Mouse (Mus musculus): ENCODE data around the gene Gm45753.

DNA sequence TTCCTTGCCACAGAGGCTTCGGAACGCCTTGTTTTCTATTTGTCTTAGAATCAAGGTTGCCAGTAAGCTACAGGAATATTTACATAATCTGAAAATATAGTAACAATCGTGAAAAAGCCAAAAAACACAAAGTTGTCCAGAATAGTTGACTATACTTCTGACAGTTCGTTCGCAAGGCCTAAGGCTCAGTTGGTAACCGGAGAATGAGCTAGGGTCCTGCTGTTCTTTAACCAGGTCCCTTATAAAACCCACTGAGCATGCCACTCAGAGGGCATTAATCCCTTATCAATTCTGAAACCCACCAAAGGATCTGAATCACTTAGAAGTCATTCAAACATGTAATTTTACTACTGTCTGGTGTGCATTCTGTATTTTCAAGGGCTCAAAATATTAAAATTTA, 47.5 kb upstream of the Gm45753 start:
- no peak for TF ChIP-seq CTCF (IDR thresholded peaks at IDR 0.05; ENCODE audit: control insufficient read depth, insufficient read depth, insufficient replicate concordance, low read depth, low read length)
- TF ChIP-seq POLR2A (IDR thresholded peaks at IDR 0.05; ENCODE audit: control insufficient read depth, low read depth, low read length): no peak

Measured in testis, adult 2 months (tissue).